Mouse (Mus musculus): ENCODE measurements around the gene Barx1. TPM values are rescaled to one million over a fixed set of nuclear protein-coding genes. Genes with fewer than 3 reads are reported as not detected.

Gene Barx1
- not detected for total RNA-seq (2021)
- long read RNA-seq, experiment 1 = 0 reads
- long read RNA-seq, experiment 2 = 0 reads

- DNase-seq = no peak
Measured at GRCm38 (mm10) chr13:48662431-48663143, at the start of gene Barx1. TSS of gene Barx1 (plus strand) at chr13:48662998.

GRCm38 (mm10) chr13:48614525-48614924, 48.3 kb upstream of the Barx1 start:
- no peak for DNase-seq

- DNase-seq = no peak
Measured at GRCm38 (mm10) chr13:48617774-48618173, 45.0 kb upstream of the Barx1 start.

- no peak for DNase-seq
Measured at GRCm38 (mm10) chr13:48618890-48619289, 43.9 kb upstream of the Barx1 start.

GRCm38 (mm10) chr13:48624968-48625398, 37.8 kb upstream of the Barx1 start:
- no peak for DNase-seq

GRCm38 (mm10) chr13:48625433-48626184, 37.2 kb upstream of the Barx1 start, which contains the start of gene Ptpdc1:
TSS of gene Ptpdc1 (minus strand) at chr13:48625664.
- peak; percentile 98 for DNase-seq

GRCm38 (mm10) chr13:48631691-48632090, 31.1 kb upstream of the Barx1 start:
- no peak for DNase-seq

DNA sequence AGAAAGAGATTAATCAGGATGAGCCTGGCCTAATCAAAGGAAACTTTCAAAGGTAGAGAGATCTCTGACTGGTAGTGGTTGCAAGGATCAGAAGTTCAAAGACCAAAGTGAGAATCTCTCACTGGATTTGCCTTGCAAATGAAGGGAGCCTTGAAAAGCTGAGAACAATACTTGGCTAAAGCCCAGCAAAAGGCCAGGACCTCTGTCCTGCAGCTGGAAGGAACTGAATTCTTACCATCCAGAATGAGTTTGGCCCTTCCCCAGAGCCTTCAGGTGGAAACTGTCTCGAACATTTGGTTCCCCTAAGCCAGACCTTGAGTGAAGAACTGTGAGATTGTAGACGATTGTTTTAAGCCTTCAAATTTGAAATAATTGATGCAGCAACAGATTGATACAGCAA, 25.1 kb upstream of the Barx1 start:
- DNase-seq = no peak

- DNase-seq = no peak
Measured at GRCm38 (mm10) chr13:48639570-48639969, 23.2 kb upstream of the Barx1 start.

GRCm38 (mm10) chr13:48643072-48643471, 19.7 kb upstream of the Barx1 start:
- DNase-seq = no peak

- no peak for DNase-seq
Measured at GRCm38 (mm10) chr13:48643991-48644390, 18.8 kb upstream of the Barx1 start.

GRCm38 (mm10) chr13:48646696-48647095, 16.1 kb upstream of the Barx1 start:
- no peak for DNase-seq

GRCm38 (mm10) chr13:48650615-48651014, 12.2 kb upstream of the Barx1 start:
- DNase-seq = no peak

GRCm38 (mm10) chr13:48651132-48652065, 11.4 kb upstream of the Barx1 start:
- DNase-seq = no peak

- DNase-seq = no peak
Measured at GRCm38 (mm10) chr13:48653788-48654770, 8.7 kb upstream of the Barx1 start.

- DNase-seq = no peak
Measured at GRCm38 (mm10) chr13:48655637-48656036, 7.2 kb upstream of the Barx1 start.

DNA sequence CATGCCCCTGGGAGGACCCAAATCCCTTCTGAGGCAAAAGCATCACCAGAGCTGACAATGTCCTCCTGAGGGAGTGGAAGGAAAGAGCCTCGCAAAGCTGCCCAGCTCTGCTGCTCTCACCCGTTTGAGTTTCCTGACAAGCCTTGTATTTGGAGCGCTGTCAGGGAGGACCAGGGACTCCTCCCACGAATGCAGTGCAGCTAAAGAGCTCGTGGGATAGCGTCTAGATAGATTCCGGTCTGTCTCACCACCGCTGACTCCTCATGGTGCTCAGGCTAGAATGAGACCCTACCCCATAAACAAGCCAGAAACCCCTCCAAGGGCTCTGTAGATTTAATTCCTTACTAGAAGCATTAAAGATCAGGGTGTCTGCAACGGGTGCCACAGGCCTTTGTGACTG, 5.0 kb upstream of the Barx1 start:
- DNase-seq = no peak

GRCm38 (mm10) chr13:48658588-48659253, 4.1 kb upstream of the Barx1 start:
- DNase-seq = no peak

- DNase-seq = no peak
Measured at GRCm38 (mm10) chr13:48659254-48660220, 3.3 kb upstream of the Barx1 start.
